Mouse (Mus musculus) B cell, adult 67 days (primary cell): ENCODE data around the gene Tnfsf15. TPM values are rescaled to one million over a fixed set of nuclear protein-coding genes. Genes with fewer than 3 reads are reported as not detected.

ENCODE experiments used
- total RNA-seq, 2 experiments: library from RNA; stranded (reverse); gene quantifications; 4 replicates each; pipeline ENCODE4 v1.2.4; 2023

Gene Tnfsf15
- not detected for total RNA-seq

DNA sequence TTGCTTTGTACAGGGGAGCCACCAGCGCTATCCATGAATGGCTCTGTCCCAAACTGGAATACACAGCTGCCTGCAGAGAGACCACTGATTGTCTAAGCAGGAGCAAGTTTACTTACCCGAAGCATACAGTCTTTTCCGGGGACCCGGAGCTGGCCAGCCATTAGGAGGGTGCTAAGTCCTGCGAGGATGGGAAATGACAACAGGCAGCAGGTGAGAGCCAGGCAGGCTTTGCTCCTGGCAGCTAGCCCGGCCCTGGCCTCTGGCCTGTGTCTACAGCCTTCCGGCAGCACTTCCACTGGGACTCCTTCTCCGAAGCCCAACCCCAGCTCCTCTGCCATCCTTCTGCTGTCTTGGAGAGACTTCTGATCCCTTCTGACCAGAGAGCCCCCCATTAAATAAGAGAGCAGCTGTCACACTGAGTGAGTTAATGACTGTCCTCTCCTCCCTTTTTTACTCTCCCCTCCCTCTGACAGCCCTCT is at the start of gene Tnfsf15:
Gene Tnfsf15 (minus strand): TSS at position 421 of the 479 bp plus-strand sequence.

Other genes starting within 250 kb of the Tnfsf15 start
- gene Whrn, start 249.1 kb downstream of the Tnfsf15 start, total RNA-seq: 10 to 100 TPM; 62.7 to 74.4 TPM
- gene Atp6v1g1, start 200.3 kb downstream of the Tnfsf15 start, total RNA-seq: 10 to 100 TPM; 83.2 to 83.3 TPM
- gene Tmem268, start 186.3 kb downstream of the Tnfsf15 start, total RNA-seq: 10 to 100 TPM; 16.7 to 19.1 TPM
- gene Gm11213, start 139.9 kb downstream of the Tnfsf15 start, total RNA-seq: not detected
- not detected for gene Tex48, start 122.7 kb downstream of the Tnfsf15 start, total RNA-seq
- not detected for gene Gm11214, start 81.7 kb downstream of the Tnfsf15 start, total RNA-seq
- gene Tnfsf8, start 116.2 kb upstream of the Tnfsf15 start, total RNA-seq: under 1 TPM; 0.15 to 0.27 TPM